Mouse (Mus musculus): ENCODE results near the gene Tsr2. TPM values are rescaled to one million over a fixed set of nuclear protein-coding genes. Genes with fewer than 3 reads are reported as not detected.

Gene Tsr2
- polyA plus RNA-seq, 1 experiment = not detected

GRCm38 (mm10) chrX:151076941-151077485 lies 19.3 kb downstream of the Tsr2 start:
- TF ChIP-seq CTCF (IDR thresholded peaks at IDR 0.05; ENCODE audit: insufficient read depth, low read depth, low read length) (no peak), POLR2A (IDR thresholded peaks at IDR 0.05; ENCODE audit: insufficient read depth, low read depth, low read length) (no peak)
- no peak overlapping the region for H3K4me3 ChIP-seq (ENCODE audit: insufficient read depth, low read depth, low read length)
- H3K4me1 ChIP-seq (ENCODE audit: control insufficient read depth, insufficient read depth, low read length) = no peaks in the 10 kb centered on the region
- 54% methylated on average over 4 of the region's 4 CpGs for WGBS
- H3K27ac ChIP-seq (ENCODE audit: insufficient read depth, low read depth, low read length) = no peak overlapping the region

- H3K4me3 ChIP-seq (ENCODE audit: insufficient read depth, low read depth, low read length) = no peak overlapping the region
- H3K4me1 ChIP-seq (ENCODE audit: control insufficient read depth, insufficient read depth, low read length) = no peaks in the 10 kb centered on the region
- TF ChIP-seq CTCF (IDR thresholded peaks at IDR 0.05; ENCODE audit: insufficient read depth, low read depth, low read length) = no peak
- TF ChIP-seq POLR2A (IDR thresholded peaks at IDR 0.05; ENCODE audit: insufficient read depth, low read depth, low read length) = no peak
- no peak overlapping the region for H3K27ac ChIP-seq (ENCODE audit: insufficient read depth, low read depth, low read length)
- WGBS = 84% methylated on average over 5 of the region's 5 CpGs
These were observed 20.3 kb downstream of the Tsr2 start for GRCm38 (mm10) chrX:151076007-151076406.

- Histone ChIP-seq H3K27ac (ENCODE audit: insufficient read depth, low read depth, low read length) (no peak overlapping the region), H3K4me3 (ENCODE audit: insufficient read depth, low read depth, low read length) (no peak overlapping the region), H3K4me1 (ENCODE audit: control insufficient read depth, insufficient read depth, low read length) (no peaks in the 10 kb centered on the region)
- 88% methylated on average over 5 of the region's 5 CpGs for WGBS
- no peak for TF ChIP-seq POLR2A (IDR thresholded peaks at IDR 0.05; ENCODE audit: insufficient read depth, low read depth, low read length)
- no peak for TF ChIP-seq CTCF (IDR thresholded peaks at IDR 0.05; ENCODE audit: insufficient read depth, low read depth, low read length)
These were observed 28.5 kb downstream of the Tsr2 start for GRCm38 (mm10) chrX:151067876-151068275.

- Histone ChIP-seq H3K4me1 (ENCODE audit: control insufficient read depth, insufficient read depth, low read length) (no peaks in the 10 kb centered on the region), H3K27ac (ENCODE audit: insufficient read depth, low read depth, low read length) (no peak overlapping the region), H3K4me3 (ENCODE audit: insufficient read depth, low read depth, low read length) (no peak overlapping the region)
- no peak for TF ChIP-seq POLR2A (IDR thresholded peaks at IDR 0.05; ENCODE audit: insufficient read depth, low read depth, low read length)
- no peak for TF ChIP-seq CTCF (IDR thresholded peaks at IDR 0.05; ENCODE audit: insufficient read depth, low read depth, low read length)
- 66% methylated on average over 7 of the region's 7 CpGs for WGBS
These were observed 30.2 kb downstream of the Tsr2 start for GRCm38 (mm10) chrX:151066071-151066666.

GRCm38 (mm10) chrX:151061615-151062299 lies 34.6 kb downstream of the Tsr2 start:
- TF ChIP-seq CTCF (IDR thresholded peaks at IDR 0.05; ENCODE audit: insufficient read depth, low read depth, low read length) (no peak), POLR2A (IDR thresholded peaks at IDR 0.05; ENCODE audit: insufficient read depth, low read depth, low read length) (no peak)
- no peak overlapping the region for H3K27ac ChIP-seq (ENCODE audit: insufficient read depth, low read depth, low read length)
- H3K4me3 ChIP-seq (ENCODE audit: insufficient read depth, low read depth, low read length) = no peak overlapping the region
- WGBS = 65% methylated on average over 3 of the region's 3 CpGs
- peaks cover 5% of the 10 kb centered on the region; the same call in 1 of the 2 replicates for H3K4me1 ChIP-seq (ENCODE audit: control insufficient read depth, insufficient read depth, low read length)

GRCm38 (mm10) chrX:151059346-151059745 lies 37.0 kb downstream of the Tsr2 start:
- TF ChIP-seq CTCF (IDR thresholded peaks at IDR 0.05; ENCODE audit: insufficient read depth, low read depth, low read length) (no peak), POLR2A (IDR thresholded peaks at IDR 0.05; ENCODE audit: insufficient read depth, low read depth, low read length) (no peak)
- Histone ChIP-seq H3K4me3 (ENCODE audit: insufficient read depth, low read depth, low read length) (no peak overlapping the region), H3K27ac (ENCODE audit: insufficient read depth, low read depth, low read length) (no peak overlapping the region), H3K4me1 (ENCODE audit: control insufficient read depth, insufficient read depth, low read length) (peaks cover 11% of the 10 kb centered on the region; the same call in 1 of the 2 replicates)
- 40% methylated on average over 1 of the region's 1 CpGs for WGBS

GRCm38 (mm10) chrX:151055559-151055958 lies 40.8 kb downstream of the Tsr2 start:
- H3K27ac ChIP-seq (ENCODE audit: insufficient read depth, low read depth, low read length) = no peak overlapping the region
- WGBS = 29% methylated on average over 1 of the region's 1 CpGs
- H3K4me1 ChIP-seq (ENCODE audit: control insufficient read depth, insufficient read depth, low read length) = peaks cover 16% of the 10 kb centered on the region; the same call in 1 of the 2 replicates
- TF ChIP-seq CTCF (IDR thresholded peaks at IDR 0.05; ENCODE audit: insufficient read depth, low read depth, low read length) (no peak), POLR2A (IDR thresholded peaks at IDR 0.05; ENCODE audit: insufficient read depth, low read depth, low read length) (no peak)
- no peak overlapping the region for H3K4me3 ChIP-seq (ENCODE audit: insufficient read depth, low read depth, low read length)

GRCm38 (mm10) chrX:151054489-151054888 lies 41.9 kb downstream of the Tsr2 start:
- no peak for TF ChIP-seq CTCF (IDR thresholded peaks at IDR 0.05; ENCODE audit: insufficient read depth, low read depth, low read length)
- TF ChIP-seq POLR2A (IDR thresholded peaks at IDR 0.05; ENCODE audit: insufficient read depth, low read depth, low read length) = no peak
- WGBS = 40% methylated on average over 5 of the region's 6 CpGs
- no peak overlapping the region for H3K27ac ChIP-seq (ENCODE audit: insufficient read depth, low read depth, low read length)
- no peak overlapping the region for H3K4me3 ChIP-seq (ENCODE audit: insufficient read depth, low read depth, low read length)
- peaks cover 16% of the 10 kb centered on the region; the same call in 1 of the 2 replicates for H3K4me1 ChIP-seq (ENCODE audit: control insufficient read depth, insufficient read depth, low read length)

- peaks cover 14% of the 10 kb centered on the region for H3K4me1 ChIP-seq (ENCODE audit: control insufficient read depth, insufficient read depth, low read length)
- no peak for TF ChIP-seq POLR2A (IDR thresholded peaks at IDR 0.05; ENCODE audit: insufficient read depth, low read depth, low read length)
- no peak for TF ChIP-seq CTCF (IDR thresholded peaks at IDR 0.05; ENCODE audit: insufficient read depth, low read depth, low read length)
- no peak overlapping the region for H3K4me3 ChIP-seq (ENCODE audit: insufficient read depth, low read depth, low read length)
- H3K27ac ChIP-seq (ENCODE audit: insufficient read depth, low read depth, low read length) = no peak overlapping the region
- WGBS = 45% methylated on average over 7 of the region's 7 CpGs
These were observed 46.0 kb downstream of the Tsr2 start for GRCm38 (mm10) chrX:151050337-151050736.

Data from olfactory bulb, adult 2 months (tissue).